Mouse (Mus musculus) liver, embryonic 14.5 days (tissue): ENCODE results near the gene Syne2. TPM values are rescaled to one million over a fixed set of nuclear protein-coding genes. Genes with fewer than 3 reads are reported as not detected.
"Not testable (repeated sequence)": the region's sequence is repeated elsewhere in the genome, so short reads cannot be mapped to it uniquely, and the experiment has no call there.

Source experiments
- ATAC-seq: fragments of 200-750 bp; cut with Nextera tagmentation; 2 replicates; pipeline ENCODE4 v1.8.0; 2017; ENCODE audit warnings: moderate number of reproducible peaks, mild to moderate bottlenecking, moderate library complexity; ENCODE audit not compliant: insufficient read depth
- DNase-seq, 3 experiments: peaks; one replicate each; pipeline ENCODE4 v3.0.0-alpha.2; 2012 to 2013; ENCODE audit warnings: low read depth in 3 of 3, low spot score in 3 of 3
- H3K27ac ChIP-seq: fragments of 300-500 bp; sonication (generic); 2 replicates; pipeline ENCODE4 v1.5.1; 2014; ENCODE audit warnings: moderate library complexity, mild to moderate bottlenecking, control low read depth, inconsistent platforms
- H3K27me3 ChIP-seq: fragments of 300-500 bp; sonication (generic); 2 replicates; pipeline ENCODE4 v1.6.1; 2014; ENCODE audit warnings: mild to moderate bottlenecking, low read length, moderate library complexity; ENCODE audit not compliant: control insufficient read depth, insufficient read depth
- H3K36me3 ChIP-seq: fragments of 300-500 bp; sonication (generic); replicated peaks from 2 replicates; pipeline ENCODE4 v1.6.1; 2014; ENCODE audit warnings: low read depth; ENCODE audit not compliant: control insufficient read depth, insufficient read depth
- H3K4me1 ChIP-seq, 2 experiments: fragments of 200-500 bp in 1 of 2; fragments of 300-500 bp in 1 of 2; sonication (generic) in 1 of 2; replicated peaks; 2 replicates each; pipeline ENCODE4 v1.6.1; 2012 to 2014; ENCODE audit warnings: antibody characterized with exemption in 1 of 2, inconsistent platforms in 1 of 2, low read length in 1 of 2; ENCODE audit not compliant: control insufficient read depth in 2 of 2, insufficient read depth in 2 of 2
- H3K4me2 ChIP-seq: fragments of 300-500 bp; sonication (generic); 2 replicates; pipeline ENCODE4 v1.6.1; 2014; ENCODE audit warnings: low read depth, mild to moderate bottlenecking, control low read depth, moderate library complexity
- H3K4me3 ChIP-seq, 2 experiments: fragments of 200-500 bp in 1 of 2; fragments of 300-500 bp in 1 of 2; sonication (generic) in 1 of 2; 2 replicates each; pipeline ENCODE4 v1.5.1; 2012 to 2014; ENCODE audit warnings: low read depth in 2 of 2, low read length in 2 of 2, mild to moderate bottlenecking in 2 of 2, control low read depth in 1 of 2, inconsistent platforms in 1 of 2, moderate library complexity in 1 of 2; ENCODE audit not compliant: insufficient read depth in 1 of 2
- H3K9ac ChIP-seq: fragments of 300-500 bp; sonication (generic); replicated peaks from 2 replicates; pipeline ENCODE4 v1.6.1; 2014; ENCODE audit warnings: mild to moderate bottlenecking, control low read depth, moderate library complexity
- H3K9me3 ChIP-seq: fragments of 300-500 bp; sonication (generic); 2 replicates; pipeline ENCODE4 v1.6.1; 2016; ENCODE audit warnings: low read length, mixed read lengths; ENCODE audit not compliant: control insufficient read depth
- CTCF ChIP-seq: IDR thresholded peaks from 2 replicates; pipeline ENCODE4 v1.5.1; 2016; ENCODE audit warnings: antibody characterized with exemption, low read depth, control low read depth
- EP300 ChIP-seq: IDR thresholded peaks from 2 replicates; pipeline ENCODE4 v1.6.1; 2016; ENCODE audit warnings: antibody characterized with exemption, low read depth
- WGBS: fragments of 180-500 bp; shearing (Covaris S2); extraction: QIAGEN DNeasy Blood & Tissue Kit; methylation state at CpG from one replicate; pipeline ENCODE4 v1.1.7; 2014; ENCODE audit not compliant: insufficient replicate concordance; 5-methylcytosine and 5-hydroxymethylcytosine counted together
- microRNA-seq: library from miRNA; unstranded; fragments of <30 nt; microRNA quantifications from one replicate; pipeline ENCODE4, GENCODE M21; 2016
- polyA plus RNA-seq, 2 experiments: library from polyadenylated mRNA; depleted of rRNA in 1 of 2; stranded (reverse) in 1 of 2; unstranded in 1 of 2; fragments of >200 nt; fragmentation: Nextera tagmentation in 1 of 2; extraction: Ambion mirVana in 1 of 2; gene quantifications; 2 replicates each; pipeline versions ENCODE4 v1.2.1 to v1.2.3; 2012 to 2014

The Syne2 gene
- polyA plus RNA-seq, 2 experiments: 2.1 to 3.0 TPM

DNA sequence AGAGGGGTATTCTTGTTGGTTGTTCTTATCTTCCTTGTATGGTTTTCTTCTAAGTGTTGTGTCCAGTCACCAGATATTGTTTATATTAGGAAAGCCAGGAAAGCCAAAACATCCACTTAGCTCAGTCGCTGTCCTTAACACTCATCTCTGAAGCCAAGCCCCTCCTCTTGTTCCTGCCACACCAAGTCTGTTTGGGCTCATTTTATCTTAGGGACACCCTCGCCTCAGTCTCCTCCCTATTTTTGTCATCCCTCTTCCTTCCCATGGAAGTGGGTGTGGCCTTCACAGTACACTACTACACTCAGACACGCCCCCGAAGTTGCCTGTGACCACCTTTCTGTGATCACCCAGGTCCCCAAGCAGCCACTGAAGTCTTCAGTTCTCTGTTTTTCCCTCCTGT, 314.7 kb downstream of the Syne2 start:
- H3K9me3 ChIP-seq: no peaks in the 10 kb centered on the region
- 57% methylated on average over 4 of the region's 4 CpGs for WGBS
- no peak overlapping the region for H3K9ac ChIP-seq
- ATAC-seq (no peak), DNase-seq (no peak)
- H3K27me3 ChIP-seq: no peaks in the 10 kb centered on the region
- no peaks in the 10 kb centered on the region for H3K4me1 ChIP-seq
- no peak for TF ChIP-seq CTCF
- no peak for TF ChIP-seq EP300
- H3K4me2 ChIP-seq: no peak overlapping the region
- no peak overlapping the region for H3K27ac ChIP-seq
- H3K4me3 ChIP-seq: no peak overlapping the region
- no peaks in the 10 kb centered on the region for H3K36me3 ChIP-seq

DNA sequence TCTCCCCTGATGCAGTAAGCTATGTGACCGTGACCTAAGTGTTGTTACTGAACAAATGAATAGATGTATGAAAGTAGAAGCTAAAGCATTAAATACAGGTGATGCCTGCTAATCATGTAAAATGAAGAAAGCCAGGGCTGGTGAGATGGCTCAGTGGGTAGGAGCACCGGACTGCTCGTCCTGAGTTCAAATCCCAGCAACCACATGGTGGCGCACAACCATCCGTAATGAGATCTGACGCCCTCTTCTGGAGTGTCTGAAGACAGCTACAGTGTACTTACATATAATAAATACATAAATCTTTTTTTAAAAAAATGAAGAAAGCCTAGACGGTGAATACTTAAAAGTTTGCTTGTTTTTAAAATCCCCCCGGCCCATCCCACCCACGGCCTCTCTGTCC, 315.1 kb downstream of the Syne2 start:
- H3K4me2 ChIP-seq, H3K27me3 ChIP-seq, H3K36me3 ChIP-seq, H3K27ac ChIP-seq, H3K4me3 ChIP-seq, ATAC-seq, DNase-seq, H3K9me3 ChIP-seq, H3K9ac ChIP-seq, H3K4me1 ChIP-seq: not testable (repeated sequence)
- TF ChIP-seq CTCF: peak; percentile 31; the same call in 1 of the 2 replicates
- WGBS: 72% methylated on average over 9 of the region's 9 CpGs

- no peak overlapping the region for H3K27ac ChIP-seq
- H3K9ac ChIP-seq: no peak overlapping the region
- H3K4me3 ChIP-seq: no peak overlapping the region
- H3K4me1 ChIP-seq: no peaks in the 10 kb centered on the region
- no peak overlapping the region for H3K4me2 ChIP-seq
- no peaks in the 10 kb centered on the region for H3K9me3 ChIP-seq
- 44% methylated on average over 6 of the region's 6 CpGs for WGBS
- DNase-seq (no peak), ATAC-seq (no peak)
- H3K27me3 ChIP-seq: no peaks in the 10 kb centered on the region
- TF ChIP-seq CTCF: no peak
- no peak for TF ChIP-seq EP300
- H3K36me3 ChIP-seq: no peaks in the 10 kb centered on the region
Measured at GRCm38 (mm10) chr12:76136701-76137100, 318.8 kb downstream of the Syne2 start.

- ATAC-seq, H3K27me3 ChIP-seq, H3K4me3 ChIP-seq, DNase-seq, H3K4me1 ChIP-seq, H3K36me3 ChIP-seq, H3K27ac ChIP-seq, H3K9ac ChIP-seq, H3K9me3 ChIP-seq: not testable (repeated sequence)
- WGBS: 14% methylated on average over 30 of the region's 30 CpGs
- H3K4me2 ChIP-seq: peak overlapping the region; percentile 8; the same call in 1 of the 2 replicates
Measured at GRCm38 (mm10) chr12:76152389-76152788, 334.5 kb downstream of the Syne2 start.

Small RNA genes lying within 50 kb of the gene (microRNA-seq; reads per million reads assigned to microRNA genes)
- gene Mir5101: not detected

Other genes with a start within 250 kb of the Syne2 start
- gene Ppp2r5e, start 221.9 kb upstream of the Syne2 start, polyA plus RNA-seq (2012; rRNA removed): 3.8 and 6.8 TPM in 2 replicates
- 5.0 and 5.8 TPM in 2 replicates for gene Ppp2r5e, start 221.9 kb upstream of the Syne2 start, polyA plus RNA-seq (2014; fragmentation: Nextera tagmentation; extraction: Ambion mirVana)
- 3.3 and 5.5 TPM in 2 replicates for gene Wdr89, start 148.6 kb upstream of the Syne2 start, polyA plus RNA-seq (2012; rRNA removed)
- gene Wdr89, start 148.6 kb upstream of the Syne2 start, polyA plus RNA-seq (2014; fragmentation: Nextera tagmentation; extraction: Ambion mirVana): 5.3 and 5.5 TPM in 2 replicates
- 9.1 and 9.2 TPM in 2 replicates for gene Sgpp1, start 82.4 kb upstream of the Syne2 start, polyA plus RNA-seq (2012; rRNA removed)
- 17.7 and 19.1 TPM in 2 replicates for gene Sgpp1, start 82.4 kb upstream of the Syne2 start, polyA plus RNA-seq (2014; fragmentation: Nextera tagmentation; extraction: Ambion mirVana)